In genomic region chr9:44305466-44306079, GRCm38 (mm10) we compare ENCODE assay signal across 8 mouse cellular contexts. TPM values are rescaled to one million over a fixed set of nuclear protein-coding genes. Genes with fewer than 3 reads are reported as not detected.
DNase-seq lines count a peak whose midpoint lies in the region; ATAC-seq lines count a peak whose summit lies in the region.

Gene Hinfp (minus strand): TSS chr9:44305671.

- H3K36me3 ChIP-seq in hindbrain, embryonic 15.5 days, result peaks cover 15% of the 10 kb centered on the region

- H3K9me3 ChIP-seq in hindbrain, embryonic 15.5 days, result no peaks in the 10 kb centered on the region

- H3K9ac ChIP-seq in hindbrain, embryonic 15.5 days, result peak within 1 kb of the TSS; percentile 90

- ATAC-seq in hindbrain, embryonic 15.5 days (ENCODE audit: low FRiP score, low read depth), result peak; percentile 98

- peak within 1 kb of the TSS; percentile 67 for H3K4me2 ChIP-seq in hindbrain, embryonic 15.5 days

- no peaks in the 10 kb centered on the region for H3K27me3 ChIP-seq in hindbrain, embryonic 15.5 days

- H3K4me3 ChIP-seq in hindbrain, embryonic 15.5 days, result peak within 1 kb of the TSS; percentile 71

- H3K27ac ChIP-seq in hindbrain, embryonic 15.5 days (replicated peaks), result peak within 1 kb of the TSS; percentile 83

- WGBS in hindbrain, embryonic 15.5 days, result under 1% methylated on average over 54 of the region's 54 CpGs

- H3K4me1 ChIP-seq in hindbrain, embryonic 15.5 days (replicated peaks), result peaks cover 14% of the 10 kb centered on the region

- DNase-seq in T-cell, adult 2 months (ENCODE audit: low spot score), result peak; percentile 99
- peak; percentile 97 for DNase-seq in cerebellum, postnatal 36 days
- DNase-seq in frontal cortex, postnatal 36 days (ENCODE audit: low spot score in 2 of 2), result peak; percentile 98 to 99
- DNase-seq in left cerebral cortex, adult 11 months (ENCODE audit: low spot score), result peak; percentile 97
- peak; percentile 95 to 99 for DNase-seq in lung, postnatal 4 days
- DNase-seq in retina, postnatal 7 days (ENCODE audit: low read depth, low spot score), result peak; percentile 98
- peak; percentile 91 for DNase-seq in urinary bladder, adult 2 months (ENCODE audit: low spot score)

RNA-seq across cellular contexts. Expression of gene Hinfp, which starts in this region (rescaled TPM):
- polyA plus RNA-seq in hindbrain, embryonic 15.5 days (2015; fragmentation: Nextera tagmentation; extraction: Ambion mirVana), result 25.7 and 28.8 TPM in 2 replicates
- polyA plus RNA-seq in urinary bladder, adult 2 months (2012; rRNA removed), result 20.2 and 22.7 TPM in 2 replicates

Comparison
In these comparisons a context has a peak if more than half of its experiments do, and no peak if none do; other contexts are left out.
1. Peak in every context shown above with its lines: DNase-seq, ATAC-seq, H3K4me3 ChIP-seq and H3K27ac ChIP-seq.